Mouse (Mus musculus): ENCODE data around the gene Ccdc163. TPM values are rescaled to one million over a fixed set of nuclear protein-coding genes. Genes with fewer than 3 reads are reported as not detected.
"Not testable (repeated sequence)": the region's sequence is repeated elsewhere in the genome, so short reads cannot be mapped to it uniquely, and the experiment has no call there.

Gene Ccdc163
- polyA plus RNA-seq (2015; fragmentation: Nextera tagmentation; extraction: Ambion mirVana): 26.1 and 27.0 TPM in 2 replicates

DNA sequence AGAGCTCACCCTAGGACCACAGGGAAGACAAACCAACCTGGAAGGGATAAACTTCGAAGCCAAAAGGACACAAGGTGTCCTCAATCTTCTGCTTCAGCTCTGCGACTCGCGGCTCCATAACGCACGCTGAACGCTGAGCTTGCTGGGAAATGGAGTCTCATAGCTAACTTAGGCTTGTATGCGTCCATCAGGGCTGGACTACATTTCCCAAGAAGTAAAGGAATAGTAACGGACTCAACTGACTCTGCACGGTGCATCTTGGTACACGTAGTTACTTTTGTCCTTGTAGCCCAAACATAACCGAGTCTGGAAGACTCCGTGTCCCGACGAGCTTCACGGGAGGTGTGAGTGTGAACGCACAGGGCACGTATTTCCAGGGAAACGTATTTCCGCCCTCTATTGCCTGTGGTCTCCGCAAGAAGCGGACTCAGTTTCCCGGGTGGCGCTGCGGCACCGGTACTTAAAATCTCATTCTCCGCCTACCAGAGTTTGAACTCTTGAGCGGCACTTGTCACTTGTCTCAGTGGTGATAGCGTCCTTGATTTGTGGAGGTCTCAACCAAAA lies at the start of gene Ccdc163, which contains the start of gene Mmachc:
Ccdc163 (plus strand) TSS at position 309 of the 564 bp plus-strand sequence.
Mmachc (minus strand) TSS at position 206 of the 564 bp plus-strand sequence.
- Histone ChIP-seq H3K36me3 (ENCODE audit: poor library complexity, severe bottlenecking) (peaks cover 17% of the 10 kb centered on the region), H3K9me3 (replicated peaks) (no peaks in the 10 kb centered on the region), H3K4me3 (peak within 1 kb of the TSS; percentile 61), H3K4me2 (peak within 1 kb of the TSS; percentile 66), H3K27me3 (no peaks in the 10 kb centered on the region), H3K9ac (peak within 1 kb of the TSS; percentile 68), H3K4me1 (peaks cover 19% of the 10 kb centered on the region), H3K27ac (no peak within 1 kb of the TSS)
- peak; percentile 99 for ATAC-seq
- WGBS: under 1% methylated on average over 29 of the region's 29 CpGs

DNA sequence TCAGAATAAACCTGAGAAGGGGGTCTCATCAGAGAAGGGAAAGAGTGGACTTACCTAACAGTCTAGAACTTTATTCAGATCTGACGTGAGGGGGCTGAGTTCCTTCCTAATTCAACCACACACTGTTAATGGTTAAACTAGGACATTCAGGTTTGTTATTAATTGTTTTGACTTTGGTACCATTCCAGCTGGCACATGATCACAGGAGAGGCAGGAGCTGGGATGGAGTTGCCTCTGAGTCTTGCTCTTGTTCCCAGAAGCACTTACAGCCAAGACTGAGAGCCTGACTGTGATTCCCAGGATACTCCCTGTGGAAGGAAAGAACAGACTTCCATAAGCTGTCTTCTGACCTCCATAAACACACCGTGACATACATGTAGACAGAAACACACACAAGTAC lies 48.8 kb upstream of the Ccdc163 start:
- Histone ChIP-seq H3K27ac (no peak overlapping the region), H3K27me3 (no peaks in the 10 kb centered on the region), H3K4me1 (no peaks in the 10 kb centered on the region), H3K9ac (no peak overlapping the region), H3K4me2 (no peak overlapping the region), H3K36me3 (ENCODE audit: poor library complexity, severe bottlenecking) (no peaks in the 10 kb centered on the region), H3K9me3 (replicated peaks) (no peaks in the 10 kb centered on the region), H3K4me3 (no peak overlapping the region)
- WGBS: 59% methylated on average over 2 of the region's 2 CpGs
- ATAC-seq: no peak

DNA sequence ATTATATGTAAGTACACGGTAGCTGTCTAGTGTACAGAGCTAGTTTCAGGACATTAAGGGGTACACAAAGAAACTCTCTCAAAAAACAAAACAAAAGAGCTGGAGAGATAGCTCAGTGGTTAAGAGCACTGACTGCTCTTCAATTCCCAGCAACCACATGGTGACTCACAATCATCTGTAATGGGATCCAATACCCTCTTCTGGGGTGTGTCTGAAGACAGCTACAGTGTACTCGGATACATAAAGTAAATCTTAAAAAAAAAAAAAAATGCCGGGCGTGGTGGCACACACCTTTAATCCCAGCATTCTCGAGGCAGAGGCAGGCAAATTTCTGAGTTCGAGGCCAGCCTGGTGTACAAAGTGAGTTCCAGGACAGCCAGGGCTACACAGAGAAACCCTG lies 48.4 kb upstream of the Ccdc163 start:
- H3K9ac ChIP-seq; H3K4me3 ChIP-seq; H3K4me1 ChIP-seq; H3K27ac ChIP-seq; H3K36me3 ChIP-seq (ENCODE audit: poor library complexity, severe bottlenecking); H3K4me2 ChIP-seq; ATAC-seq; H3K9me3 ChIP-seq (replicated peaks); H3K27me3 ChIP-seq: not testable (repeated sequence)
- 89% methylated on average over 6 of the region's 6 CpGs for WGBS

DNA sequence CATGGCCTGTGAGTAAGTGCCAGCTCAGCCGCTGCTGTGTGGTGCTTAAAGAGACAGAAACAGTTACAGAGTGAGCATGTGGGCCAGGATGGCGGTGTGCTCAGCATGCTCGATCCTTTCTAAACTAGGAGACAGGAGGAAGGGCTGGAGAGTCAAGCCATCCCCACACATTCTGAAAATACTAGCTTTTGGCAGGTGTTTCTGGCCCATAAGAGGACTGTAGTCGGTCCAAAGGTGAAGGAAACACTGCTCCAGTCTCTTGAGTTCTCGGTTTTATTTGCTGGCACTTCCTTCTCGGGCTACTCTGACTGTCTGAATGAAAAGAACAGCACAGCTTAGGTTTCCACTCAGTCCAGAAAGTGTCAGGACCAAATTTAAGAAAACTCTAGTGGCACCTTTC lies 47.5 kb upstream of the Ccdc163 start:
- Histone ChIP-seq H3K27me3 (no peaks in the 10 kb centered on the region), H3K27ac (no peak overlapping the region), H3K9me3 (replicated peaks) (no peaks in the 10 kb centered on the region), H3K4me2 (no peak overlapping the region), H3K4me1 (no peaks in the 10 kb centered on the region), H3K4me3 (no peak overlapping the region), H3K36me3 (ENCODE audit: poor library complexity, severe bottlenecking) (no peaks in the 10 kb centered on the region), H3K9ac (no peak overlapping the region; the same call in 1 of the 2 replicates)
- no peak for ATAC-seq
- WGBS: 79% methylated on average over 6 of the region's 6 CpGs

DNA sequence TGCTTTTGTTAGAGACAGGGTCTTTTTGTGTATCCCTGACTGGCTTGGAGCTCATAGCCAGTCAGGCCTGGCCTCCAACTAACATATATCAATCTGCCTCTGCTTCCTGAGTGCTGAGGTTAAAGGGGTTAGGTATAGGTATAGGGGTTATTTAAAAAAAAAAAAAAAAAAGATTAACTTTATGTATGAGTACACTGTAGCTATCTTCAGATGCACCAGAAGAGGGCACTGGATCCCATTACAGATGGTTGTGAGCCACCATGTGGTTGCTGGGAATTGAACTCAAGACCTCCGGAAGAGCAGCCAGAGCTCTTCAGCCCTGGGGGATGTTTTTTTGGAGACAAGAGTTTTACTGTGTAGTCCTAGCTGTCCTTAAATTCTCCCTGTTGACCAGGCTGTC lies 46.3 kb upstream of the Ccdc163 start:
- Histone ChIP-seq H3K9ac (no peak overlapping the region), H3K36me3 (ENCODE audit: poor library complexity, severe bottlenecking) (no peaks in the 10 kb centered on the region), H3K4me1 (no peaks in the 10 kb centered on the region), H3K9me3 (replicated peaks) (no peaks in the 10 kb centered on the region), H3K4me2 (no peak overlapping the region), H3K27ac (no peak overlapping the region), H3K27me3 (no peaks in the 10 kb centered on the region), H3K4me3 (no peak overlapping the region)
- 97% methylated on average over 1 of the region's 1 CpGs for WGBS
- ATAC-seq: no peak

DNA sequence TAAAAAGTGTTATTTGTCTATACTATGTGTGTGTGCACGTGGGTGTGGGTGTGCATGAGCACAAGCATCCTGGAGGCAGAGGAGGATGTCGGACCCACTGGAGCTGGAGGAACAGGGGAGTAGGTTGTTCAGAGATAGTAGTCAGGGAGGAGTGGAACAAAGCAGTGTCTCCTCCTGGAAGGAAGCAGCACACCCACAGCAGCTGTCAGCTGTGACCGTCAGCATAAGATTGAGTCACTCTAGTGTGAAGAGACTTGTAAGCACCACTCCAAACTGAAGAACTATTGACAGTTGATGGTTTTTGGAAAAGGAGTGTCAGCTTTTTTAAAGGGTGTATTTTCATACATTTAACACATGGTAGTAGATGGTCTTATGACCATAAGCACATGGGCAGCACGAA lies 41.7 kb upstream of the Ccdc163 start:
- no peaks in the 10 kb centered on the region for H3K27me3 ChIP-seq
- H3K9ac ChIP-seq: no peak overlapping the region
- H3K27ac ChIP-seq: no peak overlapping the region
- H3K4me1 ChIP-seq: no peaks in the 10 kb centered on the region
- no peak overlapping the region for H3K4me2 ChIP-seq
- 70% methylated on average over 4 of the region's 4 CpGs for WGBS
- ATAC-seq: no peak
- H3K9me3 ChIP-seq (replicated peaks): no peaks in the 10 kb centered on the region
- H3K36me3 ChIP-seq (ENCODE audit: poor library complexity, severe bottlenecking): no peaks in the 10 kb centered on the region
- H3K4me3 ChIP-seq: no peak overlapping the region

DNA sequence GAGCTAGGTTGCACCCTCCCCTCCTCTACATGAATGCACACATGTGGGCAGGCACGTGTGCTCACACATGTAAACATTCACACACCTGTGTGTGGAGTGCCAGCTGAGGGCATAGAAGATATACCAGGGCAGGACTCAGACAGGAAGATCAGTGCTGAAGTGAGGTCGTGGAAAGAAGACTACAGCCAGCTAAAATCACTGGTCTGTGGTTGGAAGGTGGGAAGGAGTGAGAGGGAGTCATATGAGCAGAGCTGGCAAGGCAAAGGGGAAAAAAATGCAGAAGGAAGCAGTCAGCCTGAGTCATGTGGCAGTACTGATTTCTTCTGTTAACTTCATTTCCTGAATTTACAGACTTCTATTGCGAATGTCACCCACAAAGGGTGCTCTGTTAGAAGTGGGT lies 40.2 kb upstream of the Ccdc163 start:
- Histone ChIP-seq H3K27me3 (no peaks in the 10 kb centered on the region), H3K4me3 (no peak overlapping the region), H3K4me2 (no peak overlapping the region), H3K27ac (no peak overlapping the region), H3K9me3 (replicated peaks) (no peaks in the 10 kb centered on the region), H3K9ac (no peak overlapping the region), H3K4me1 (no peaks in the 10 kb centered on the region), H3K36me3 (ENCODE audit: poor library complexity, severe bottlenecking) (no peaks in the 10 kb centered on the region)
- ATAC-seq: no peak
- 68% methylated on average over 3 of the region's 3 CpGs for WGBS

DNA sequence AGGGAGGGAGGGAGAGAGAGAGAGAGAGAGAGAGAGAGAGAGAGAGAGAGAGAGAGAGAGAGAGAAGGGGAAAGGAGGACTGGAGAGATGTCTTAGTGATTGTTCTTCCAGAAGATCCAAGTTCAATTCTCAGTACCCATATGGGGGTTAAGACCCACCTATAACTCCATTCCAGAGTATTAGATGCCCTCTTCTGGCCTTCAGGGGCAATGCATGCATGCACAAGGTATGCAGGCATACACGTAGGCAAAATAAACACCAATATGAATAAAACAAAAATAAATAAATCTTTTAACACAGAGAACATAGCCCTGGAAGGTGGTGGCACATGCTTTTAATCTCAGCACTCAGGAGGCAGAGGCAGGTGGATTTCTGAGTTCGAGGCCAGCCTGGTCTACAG lies 39.0 kb upstream of the Ccdc163 start:
- Histone ChIP-seq H3K4me2 (no peak overlapping the region), H3K27ac (no peak overlapping the region), H3K27me3 (no peaks in the 10 kb centered on the region), H3K4me3 (no peak overlapping the region), H3K4me1 (no peaks in the 10 kb centered on the region), H3K9me3 (replicated peaks) (no peaks in the 10 kb centered on the region), H3K9ac (no peak overlapping the region), H3K36me3 (ENCODE audit: poor library complexity, severe bottlenecking) (no peaks in the 10 kb centered on the region)
- 56% methylated on average over 2 of the region's 2 CpGs for WGBS
- ATAC-seq: no peak

DNA sequence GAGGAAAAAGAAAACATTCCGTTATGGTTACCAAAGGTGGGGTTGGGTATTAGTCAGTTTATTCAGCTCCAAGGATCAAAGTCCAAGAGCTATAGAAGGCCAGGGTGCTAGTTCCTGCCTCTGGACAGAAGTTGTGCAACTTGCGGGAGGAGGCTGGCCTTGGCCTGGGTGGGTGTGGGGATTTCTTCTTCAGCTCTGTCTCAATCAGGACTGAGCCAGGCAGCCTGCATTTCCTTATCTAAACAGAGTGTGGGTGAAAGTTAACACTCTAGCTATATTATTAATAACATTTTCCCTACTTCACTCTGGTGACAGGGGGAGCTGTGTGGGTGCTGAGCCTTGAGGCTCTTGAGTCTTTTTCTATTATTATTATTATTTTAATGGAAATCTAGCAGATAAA lies 35.5 kb upstream of the Ccdc163 start:
- Histone ChIP-seq H3K27me3 (no peaks in the 10 kb centered on the region), H3K36me3 (ENCODE audit: poor library complexity, severe bottlenecking) (no peaks in the 10 kb centered on the region), H3K9me3 (replicated peaks) (no peaks in the 10 kb centered on the region), H3K4me3 (no peak overlapping the region), H3K27ac (no peak overlapping the region), H3K4me2 (no peak overlapping the region), H3K4me1 (no peaks in the 10 kb centered on the region), H3K9ac (no peak overlapping the region)
- ATAC-seq: no peak
- WGBS: 84% methylated on average over 2 of the region's 2 CpGs

DNA sequence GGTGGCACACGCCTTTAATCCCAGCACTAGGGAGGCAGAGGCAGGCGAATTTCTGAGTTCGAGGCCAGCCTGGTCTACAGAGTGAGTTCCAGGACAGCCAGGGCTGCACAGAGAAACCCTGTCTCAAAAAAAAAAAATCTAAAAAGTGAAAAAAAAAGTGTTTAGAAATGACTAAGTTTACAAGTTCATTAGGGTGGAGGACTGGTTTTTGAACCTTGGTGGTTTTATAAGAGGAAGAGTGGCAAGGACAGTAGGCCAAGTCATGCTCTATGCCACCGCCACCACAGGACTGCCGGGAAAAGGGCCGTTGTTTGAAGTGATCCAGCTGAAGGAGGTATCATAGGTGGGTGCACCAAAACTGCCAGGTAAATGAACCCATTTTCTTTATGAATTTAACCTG lies 33.5 kb upstream of the Ccdc163 start:
- not testable (repeated sequence) for H3K4me3 ChIP-seq; H3K4me2 ChIP-seq; H3K27me3 ChIP-seq; H3K9ac ChIP-seq; H3K27ac ChIP-seq; H3K4me1 ChIP-seq; ATAC-seq; H3K9me3 ChIP-seq (replicated peaks); H3K36me3 ChIP-seq (ENCODE audit: poor library complexity, severe bottlenecking)
- 89% methylated on average over 6 of the region's 6 CpGs for WGBS

DNA sequence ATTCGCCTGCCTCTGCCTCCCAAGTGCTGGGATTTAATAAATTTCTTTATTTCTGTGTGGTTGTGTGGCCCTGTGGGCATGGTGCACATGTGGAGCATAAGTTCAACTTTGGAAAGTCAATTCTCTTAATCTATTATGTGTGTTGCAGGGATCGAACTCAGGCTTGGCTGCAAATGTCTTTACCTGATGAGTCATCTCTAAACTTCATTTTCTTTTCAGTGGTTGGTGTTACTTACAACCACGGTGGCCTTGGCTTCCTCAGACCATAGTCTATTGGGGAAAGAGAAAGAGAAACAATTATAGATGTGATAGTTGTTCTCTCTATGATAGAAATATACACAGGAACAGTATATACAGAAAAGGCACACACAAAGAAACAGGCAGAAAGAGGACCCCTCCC lies 32.3 kb upstream of the Ccdc163 start:
- Histone ChIP-seq H3K4me3 (no peak overlapping the region), H3K27me3 (no peaks in the 10 kb centered on the region), H3K9ac (no peak overlapping the region), H3K27ac (no peak overlapping the region), H3K4me1 (no peaks in the 10 kb centered on the region), H3K9me3 (replicated peaks) (no peaks in the 10 kb centered on the region), H3K36me3 (ENCODE audit: poor library complexity, severe bottlenecking) (no peaks in the 10 kb centered on the region), H3K4me2 (no peak overlapping the region)
- 87% methylated on average over 3 of the region's 3 CpGs for WGBS
- no peak for ATAC-seq

DNA sequence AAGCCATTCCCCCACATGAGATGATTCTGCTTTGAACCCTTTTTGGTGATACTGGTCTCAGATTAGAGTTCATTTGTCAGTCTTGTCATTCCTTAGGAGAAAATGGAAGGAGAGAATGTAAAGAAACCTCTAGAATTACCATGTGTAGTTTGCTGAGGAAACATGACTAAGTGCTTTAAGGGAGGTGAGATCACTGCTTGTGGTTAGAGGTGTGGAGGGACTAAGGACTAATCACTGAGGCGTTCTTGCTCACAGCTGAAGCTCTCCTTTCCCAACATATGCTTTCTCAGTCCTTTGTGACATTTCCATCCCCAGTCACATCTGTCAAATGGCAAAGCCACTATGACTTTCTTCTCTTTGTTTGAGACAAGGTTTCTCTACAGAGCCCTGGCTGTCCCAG lies 30.5 kb upstream of the Ccdc163 start:
- Histone ChIP-seq H3K9me3 (replicated peaks) (no peaks in the 10 kb centered on the region), H3K9ac (no peak overlapping the region), H3K36me3 (ENCODE audit: poor library complexity, severe bottlenecking) (no peaks in the 10 kb centered on the region), H3K27ac (no peak overlapping the region), H3K27me3 (no peaks in the 10 kb centered on the region), H3K4me2 (no peak overlapping the region), H3K4me1 (no peaks in the 10 kb centered on the region), H3K4me3 (no peak overlapping the region)
- 81% methylated on average over 1 of the region's 1 CpGs for WGBS
- ATAC-seq: no peak

DNA sequence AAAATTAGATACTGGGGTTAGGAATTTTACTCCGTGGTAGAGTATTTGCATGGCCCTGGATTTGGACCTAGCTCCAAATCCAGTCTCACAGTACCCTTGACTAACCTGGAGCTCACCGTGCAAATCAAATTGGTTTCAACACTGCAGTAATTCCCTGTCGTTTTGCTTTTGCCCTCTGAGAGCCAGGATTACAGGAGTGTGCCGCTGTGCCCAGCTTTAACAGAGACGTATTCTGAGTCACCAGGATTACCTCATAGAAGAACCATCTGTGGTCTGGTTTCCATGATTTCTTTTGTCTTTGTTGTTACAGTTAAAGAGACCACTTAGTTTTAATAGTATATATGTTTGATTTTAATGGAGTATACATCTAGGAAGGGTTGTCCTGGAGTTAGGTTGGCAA lies 29.2 kb upstream of the Ccdc163 start:
- ATAC-seq: no peak

More for the DNA sequence above, 29.2 kb upstream of the Ccdc163 start:
- Histone ChIP-seq H3K4me2 (no peak overlapping the region), H3K36me3 (ENCODE audit: poor library complexity, severe bottlenecking) (no peaks in the 10 kb centered on the region), H3K27me3 (no peaks in the 10 kb centered on the region), H3K9me3 (replicated peaks) (no peaks in the 10 kb centered on the region), H3K4me3 (no peak overlapping the region), H3K9ac (no peak overlapping the region), H3K27ac (no peak overlapping the region), H3K4me1 (no peaks in the 10 kb centered on the region)
- WGBS: 64% methylated on average over 5 of the region's 5 CpGs
